Mouse (Mus musculus): Measurements from ENCODE around the gene Akr1e1. TPM values are rescaled to one million over a fixed set of nuclear protein-coding genes. Genes with fewer than 3 reads are reported as not detected.

Gene Akr1e1
- 2.6 to 3.9 TPM (median 2.9 TPM) in 4 replicates for total RNA-seq (2023)

GRCm38 (mm10) chr13:4608961-4609409 is at the start of gene Akr1e1:
Gene Akr1e1 (minus strand): TSS chr13:4609174.

GRCm38 (mm10) chr13:4573871-4574270 is 35.1 kb downstream of the Akr1e1 start, which contains the start of gene Akr1c21:
Gene Akr1c21 (plus strand): TSS chr13:4574075.

Other genes with a start within 250 kb of the Akr1e1 start
- gene Akr1c6, start 174.9 kb downstream of the Akr1e1 start, total RNA-seq (2023): not detected in 4 replicates
- not detected in 4 replicates for gene Akr1c20, start 85.8 kb downstream of the Akr1e1 start, total RNA-seq (2023)
- gene Akr1c21, start 35.1 kb downstream of the Akr1e1 start, total RNA-seq (2023): not detected in 4 replicates

All from B cell, adult 62 days (primary cell).